Mouse (Mus musculus) liver, postnatal 0 days (tissue): Measurements from ENCODE around the gene Olfr132.

Experiments used
- CTCF ChIP-seq: sonication (generic); IDR thresholded peaks from 2 replicates; pipeline ENCODE4 v1.5.1; 2016; ENCODE audit warnings: antibody characterized with exemption, low read depth
- EP300 ChIP-seq: IDR thresholded peaks from 2 replicates; pipeline ENCODE4 v1.6.1; 2016; ENCODE audit warnings: antibody characterized with exemption, low read depth, mild to moderate bottlenecking

GRCm38 (mm10) chr17:38134426-38134825 lies at the start of gene Olfr132:
- no peak for TF ChIP-seq CTCF
- no peak for TF ChIP-seq EP300
